Mouse (Mus musculus) frontal cortex, postnatal 14 days (tissue): ENCODE measurements around the gene Mtm1.
"Not testable (repeated sequence)": the region's sequence is repeated elsewhere in the genome, so short reads cannot be mapped to it uniquely, and the experiment has no call there.

Source experiments
- DNase-seq, 2 experiments: peaks; one replicate each; pipeline ENCODE4 v3.0.0; 2022; ENCODE audit warnings: low spot score in 2 of 2

Mtm1 gene

DNA sequence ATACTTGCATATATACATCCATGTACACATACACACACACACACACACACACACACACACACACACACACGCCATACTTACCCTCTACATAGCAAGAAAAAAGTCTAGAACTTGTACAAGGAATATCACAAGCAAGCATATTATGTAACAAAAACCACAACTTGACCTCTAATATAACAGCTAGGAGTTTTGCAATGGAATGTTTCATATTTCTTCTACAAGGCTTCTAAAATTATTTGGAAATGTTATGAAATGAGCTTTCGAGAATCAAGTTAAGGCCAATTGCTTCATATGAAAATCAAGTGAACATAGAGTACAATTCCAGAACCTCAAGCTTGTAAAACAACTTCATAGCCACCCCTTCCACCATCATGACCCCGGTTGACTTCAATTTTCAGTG is 74.9 kb downstream of the Mtm1 start:
- no peak for DNase-seq

DNA sequence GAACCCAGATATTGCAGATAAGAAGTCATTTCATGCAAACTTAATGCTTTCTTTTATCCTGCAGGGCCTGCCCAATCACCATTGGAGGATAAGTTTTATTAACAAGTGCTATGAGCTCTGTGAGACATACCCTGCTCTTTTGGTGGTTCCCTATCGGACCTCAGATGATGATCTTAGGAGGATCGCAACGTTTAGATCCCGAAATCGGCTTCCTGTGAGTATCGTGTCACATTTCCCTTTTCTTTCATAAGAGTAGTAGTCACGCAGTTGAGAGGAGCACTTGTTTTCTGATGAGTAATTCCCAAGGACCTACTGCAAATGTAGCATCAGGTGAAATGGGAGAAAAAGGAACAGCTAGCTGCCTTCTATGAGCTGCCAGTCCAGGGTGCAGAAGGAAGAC is 76.5 kb downstream of the Mtm1 start:
- DNase-seq = no peak

DNA sequence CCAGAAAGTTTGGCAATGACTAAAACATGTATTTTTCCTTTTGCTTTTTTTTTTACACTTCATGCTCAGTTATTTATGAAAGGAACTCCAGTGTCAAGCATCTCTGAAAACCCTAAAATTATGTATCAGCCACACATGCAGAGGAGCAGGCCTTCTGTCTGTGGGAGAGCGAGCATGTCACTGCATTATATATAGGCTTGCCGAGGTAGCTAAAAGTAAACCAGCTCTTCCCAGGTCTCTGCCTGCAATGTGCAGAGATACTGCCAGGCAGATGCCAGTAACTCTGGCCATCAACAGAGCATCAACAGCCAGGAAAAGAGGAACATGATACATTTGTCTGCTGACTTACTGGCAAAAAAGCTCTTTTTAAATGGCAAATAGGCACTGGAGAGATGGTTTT is 83.6 kb downstream of the Mtm1 start:
- DNase-seq = no peak

DNA sequence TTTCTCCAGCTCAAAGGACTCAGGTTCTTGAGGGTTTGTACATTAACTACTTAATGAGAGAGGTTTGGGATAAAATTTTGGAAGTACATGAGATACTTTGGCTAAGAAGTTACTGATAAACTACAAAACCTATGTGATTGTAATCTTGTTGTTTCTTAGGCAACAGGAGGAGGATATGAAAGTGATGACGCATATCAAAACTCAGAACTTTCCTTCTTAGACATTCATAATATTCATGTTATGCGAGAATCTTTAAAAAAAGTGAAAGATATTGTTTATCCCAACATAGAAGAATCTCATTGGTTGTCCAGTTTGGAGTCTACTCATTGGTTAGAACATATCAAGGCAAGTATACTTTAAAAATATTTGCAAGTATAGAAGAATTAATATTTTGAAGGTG is 85.4 kb downstream of the Mtm1 start:
- DNase-seq = no peak

DNA sequence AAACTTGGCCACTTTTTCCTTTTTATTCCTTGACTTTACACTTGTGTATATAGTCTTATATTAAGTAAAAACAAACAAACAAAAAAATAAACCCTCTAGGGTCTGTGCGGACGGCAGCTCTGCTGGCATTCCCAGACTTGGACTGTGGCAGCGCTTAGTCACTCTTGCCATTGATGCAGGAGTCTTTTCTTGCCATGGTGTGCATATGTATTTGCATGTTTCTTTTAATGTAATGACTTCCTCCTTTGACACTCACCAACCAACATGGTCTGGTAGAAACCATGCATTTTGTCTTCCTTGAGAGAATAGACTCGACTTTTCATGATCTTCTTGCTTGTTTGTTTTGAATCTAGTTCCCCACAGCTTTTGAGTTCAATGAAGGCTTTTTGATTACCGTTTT is 91.6 kb downstream of the Mtm1 start:
- DNase-seq = no peak

DNA sequence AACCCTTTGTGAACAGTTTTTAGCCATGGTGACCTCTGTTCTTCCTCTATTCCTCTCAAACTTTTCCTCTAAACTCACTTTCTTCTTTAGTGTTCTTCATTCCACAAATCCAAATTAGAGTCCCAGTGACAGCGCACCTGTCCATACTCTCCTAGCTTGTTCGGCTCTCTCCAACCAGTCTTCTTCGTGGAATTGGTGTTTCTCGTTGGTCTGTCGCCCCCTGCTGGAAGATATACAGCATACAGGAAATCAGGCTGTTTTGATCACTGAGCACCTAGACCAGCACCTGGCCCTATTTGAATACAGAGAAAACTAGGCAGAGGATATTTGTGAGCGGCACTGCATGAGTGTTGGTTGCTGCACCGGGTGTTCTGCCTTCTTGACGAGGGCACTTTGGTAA is 100.7 kb downstream of the Mtm1 start:
- peak; percentile 5 to 24 for DNase-seq

DNA sequence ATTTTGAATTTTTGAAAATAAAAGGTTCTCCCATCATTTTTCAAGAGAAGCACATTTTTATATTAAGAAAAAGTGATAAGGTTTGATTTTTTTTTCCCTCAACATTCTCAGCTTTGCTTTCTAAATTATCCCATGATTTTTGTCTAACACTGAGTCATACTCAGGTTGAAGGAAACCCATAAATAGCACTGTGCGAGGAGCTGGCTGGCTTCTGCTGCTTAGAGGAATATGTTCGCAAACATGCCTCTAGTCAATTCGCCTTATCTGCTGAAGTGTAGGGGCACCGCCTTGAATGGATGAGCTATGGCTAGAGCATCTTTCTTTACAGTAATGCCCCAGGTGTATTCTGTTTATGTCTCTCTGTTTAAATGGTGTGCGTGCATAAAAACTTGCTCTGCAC is 103.8 kb downstream of the Mtm1 start:
- DNase-seq = no peak

DNA sequence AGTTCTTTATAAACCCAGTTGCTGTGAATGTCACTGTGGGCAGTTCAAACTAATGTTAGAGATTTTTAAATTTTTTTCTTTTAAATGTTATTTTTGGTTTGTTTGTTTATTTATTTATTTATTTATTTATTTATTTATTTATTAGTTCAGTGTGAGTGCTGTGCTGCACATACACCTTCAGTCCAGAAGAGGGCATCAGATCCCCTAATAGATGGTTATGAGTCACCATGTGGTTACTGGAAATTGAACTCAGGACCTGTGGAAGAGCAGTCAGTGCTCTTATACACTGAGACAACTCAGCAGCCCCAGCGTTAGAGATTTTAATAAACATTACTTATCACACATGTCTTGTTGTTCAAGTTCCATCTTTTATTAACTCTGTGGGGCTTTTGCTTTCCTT is 141.5 kb downstream of the Mtm1 start:
- no peak for DNase-seq

DNA sequence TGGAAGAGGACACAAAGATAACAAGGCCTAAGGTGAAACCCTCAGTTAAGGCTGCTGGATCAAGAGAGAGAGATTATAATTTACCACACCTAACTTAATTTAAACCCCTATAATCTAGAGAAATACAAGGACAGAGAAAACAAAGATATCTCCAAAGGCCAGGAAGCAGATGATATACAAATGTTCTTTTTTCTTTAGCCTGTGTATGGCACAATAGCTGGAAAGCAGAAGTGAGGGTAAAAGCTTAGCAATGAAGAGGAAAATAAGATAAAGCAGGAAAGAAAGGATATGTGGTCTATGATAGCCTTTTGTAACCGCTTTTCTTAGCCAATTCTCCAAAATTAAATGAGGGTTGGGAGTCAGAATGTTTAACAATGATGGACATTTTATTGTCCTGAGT is 144.8 kb downstream of the Mtm1 start:
- DNase-seq = no peak

DNA sequence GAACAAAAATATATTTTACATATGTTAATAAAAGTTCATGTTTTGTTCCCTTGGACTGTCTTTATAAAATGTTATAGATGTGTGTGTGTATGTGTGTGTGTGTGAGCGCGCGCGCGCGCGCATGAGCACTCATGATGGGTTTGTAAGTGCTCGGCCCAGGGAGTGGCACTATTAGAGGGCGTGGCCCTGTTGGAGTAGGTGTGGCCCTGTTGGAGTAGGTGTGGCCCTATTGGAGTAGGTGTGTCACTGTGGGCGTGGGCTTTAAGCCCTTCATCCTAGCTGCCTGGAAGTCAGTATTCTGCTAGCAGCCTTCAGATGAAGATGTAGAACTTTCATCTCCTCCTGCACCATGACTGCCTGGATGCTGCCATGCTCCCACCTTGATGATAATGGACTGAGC is 151.2 kb downstream of the Mtm1 start:
- not testable (repeated sequence) for DNase-seq

DNA sequence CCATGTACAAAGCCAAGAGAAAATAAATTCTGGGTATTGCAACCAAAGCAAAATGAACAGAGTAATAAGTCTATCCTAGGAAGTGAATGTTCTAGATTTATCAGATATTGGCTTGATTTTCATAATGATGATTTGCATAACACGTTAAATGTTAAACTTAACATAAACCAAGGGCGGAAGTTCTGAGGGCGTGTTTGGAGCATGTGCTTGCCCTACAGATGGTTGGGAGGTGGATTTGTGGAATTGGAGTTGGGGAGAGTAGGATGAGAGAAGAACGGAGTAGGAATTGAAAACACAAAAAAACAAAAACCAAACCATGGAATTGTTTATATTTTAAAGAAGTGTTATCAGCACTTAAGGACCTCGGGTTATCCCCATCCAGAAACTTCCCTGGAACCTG is 153.5 kb downstream of the Mtm1 start:
- DNase-seq = no peak

DNA sequence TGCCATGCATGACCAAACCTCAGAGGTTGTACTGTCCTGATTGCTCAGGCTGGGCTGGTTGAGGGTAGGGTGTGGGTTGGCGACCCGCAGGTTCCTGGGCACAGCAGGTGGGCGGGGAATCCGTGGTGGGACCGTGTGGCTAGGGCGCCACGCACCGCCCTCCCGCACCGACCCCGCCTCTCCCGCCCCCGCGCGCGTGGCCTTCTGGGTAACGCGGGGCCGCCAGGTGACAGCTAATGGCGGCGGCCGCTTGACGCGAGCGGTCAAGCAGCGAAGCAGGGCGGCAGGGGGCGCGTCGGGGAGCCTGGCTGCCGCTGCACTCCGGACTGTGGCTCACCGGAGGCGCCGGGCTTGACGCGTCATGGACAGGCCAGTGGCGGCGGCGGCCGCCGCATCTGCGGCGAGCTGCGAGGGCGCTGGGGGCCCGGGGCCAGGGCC is 154.0 kb downstream of the Mtm1 start, which contains the start of gene Mtmr1:
Gene Mtmr1 (plus strand): TSS at position 207 of the 438 bp plus-strand sequence.
- peak; percentile 43 to 46 for DNase-seq

DNA sequence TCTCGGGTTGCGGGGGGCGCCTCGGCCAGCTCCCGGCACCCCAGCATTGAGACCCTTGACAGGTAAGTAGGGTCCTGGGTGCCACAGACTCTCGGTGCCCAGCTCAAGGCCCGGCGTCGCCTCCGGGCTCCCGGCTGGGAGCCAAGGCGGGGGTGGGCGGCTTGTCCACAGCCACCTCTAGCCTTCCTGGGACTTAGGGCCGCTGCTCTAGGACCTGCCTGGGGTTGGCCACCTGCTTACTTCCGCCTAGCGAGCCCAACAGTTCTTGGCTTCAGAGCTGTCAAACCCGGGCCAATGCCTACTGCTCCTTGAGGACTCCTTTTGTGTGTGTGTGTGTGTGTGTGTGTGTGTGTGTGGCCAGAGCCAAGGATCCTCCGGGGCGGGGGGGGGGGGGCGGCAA is 154.4 kb downstream of the Mtm1 start:
- DNase-seq = peak; percentile 7 to 15
